Mouse (Mus musculus) intestine, postnatal 0 days (tissue): ENCODE results near the gene Sesn1. TPM values are rescaled to one million over a fixed set of nuclear protein-coding genes. Genes with fewer than 3 reads are reported as not detected.
A peak's percentile ranks its signal among the peaks of the same experiment; 100 is the strongest.

Experiments
- ATAC-seq: fragments of 200-750 bp; cut with Nextera tagmentation; 2 replicates; pipeline ENCODE4 v1.8.0; 2017; ENCODE audit warnings: mild to moderate bottlenecking, moderate TSS enrichment, moderate library complexity
- H3K27ac ChIP-seq: fragments of 300-500 bp; sonication (generic); 2 replicates; pipeline ENCODE4 v1.5.1; 2014; ENCODE audit warnings: mild to moderate bottlenecking, low read depth, low read length, moderate library complexity
- H3K27me3 ChIP-seq: fragments of 300-500 bp; sonication (generic); replicated peaks from 2 replicates; pipeline ENCODE4 v1.6.1; 2014; ENCODE audit warnings: low read length, mixed read lengths; ENCODE audit not compliant: control insufficient read depth, insufficient read depth
- H3K36me3 ChIP-seq: fragments of 300-500 bp; sonication (generic); 2 replicates; pipeline ENCODE4 v1.6.1; 2014; ENCODE audit warnings: mild to moderate bottlenecking, moderate library complexity; ENCODE audit not compliant: control insufficient read depth, insufficient read depth
- H3K4me1 ChIP-seq: fragments of 300-500 bp; sonication (generic); replicated peaks from 2 replicates; pipeline ENCODE4 v1.6.1; 2014; ENCODE audit warnings: antibody characterized with exemption, low read length, mixed read lengths; ENCODE audit not compliant: control insufficient read depth, insufficient read depth
- H3K4me2 ChIP-seq: fragments of 300-500 bp; sonication (generic); replicated peaks from 2 replicates; pipeline ENCODE4 v1.6.1; 2014; ENCODE audit warnings: low read depth, mild to moderate bottlenecking, moderate library complexity
- H3K4me3 ChIP-seq: fragments of 300-500 bp; sonication (generic); 2 replicates; pipeline ENCODE4 v1.5.1; 2014; ENCODE audit warnings: low read depth, low read length
- H3K9ac ChIP-seq: fragments of 300-500 bp; sonication (generic); 2 replicates; pipeline ENCODE4 v1.6.1; 2014; ENCODE audit warnings: mild to moderate bottlenecking, low read depth, low read length
- H3K9me3 ChIP-seq: fragments of 300-500 bp; sonication (generic); 2 replicates; pipeline ENCODE4 v1.6.1; 2016; ENCODE audit warnings: mixed run types; ENCODE audit not compliant: control insufficient read depth
- CTCF ChIP-seq: sonication (generic); IDR thresholded peaks from 2 replicates; pipeline ENCODE4 v1.5.1; 2016; ENCODE audit warnings: low read depth, mild to moderate bottlenecking, control low read depth, antibody characterized with exemption, moderate library complexity
- WGBS: fragments of 180-500 bp; shearing (Covaris S2); extraction: QIAGEN DNeasy Blood & Tissue Kit; methylation state at CpG from one replicate; pipeline ENCODE4 v1.1.7; 2014; 5-methylcytosine and 5-hydroxymethylcytosine counted together
- polyA plus RNA-seq: library from polyadenylated mRNA; unstranded; fragments of >200 nt; fragmentation: Nextera tagmentation; extraction: Ambion mirVana; gene quantifications from 2 replicates; pipeline ENCODE4 v1.2.1, GENCODE M21; 2015

Gene Sesn1
- polyA plus RNA-seq, 1 experiment from 2014 or later = 26.2 TPM

DNA sequence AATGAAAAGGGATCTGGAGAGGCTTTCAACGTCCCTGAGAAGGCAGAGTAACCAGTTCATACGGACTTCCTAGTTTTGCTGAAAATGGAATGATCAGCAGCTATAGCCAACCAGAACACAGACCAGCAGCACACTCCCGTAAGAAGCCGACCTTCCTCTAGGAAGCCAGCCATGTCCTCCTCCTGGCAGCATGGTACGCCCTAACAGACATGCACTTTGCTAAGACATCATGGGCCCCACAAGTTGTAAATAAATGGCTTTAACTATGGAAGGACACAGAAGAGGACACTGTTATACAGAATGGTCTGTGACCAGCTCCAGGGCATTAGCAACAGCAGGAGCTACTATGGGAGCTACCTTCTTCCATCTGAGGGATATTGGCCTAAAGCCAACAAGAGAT is 123.2 kb downstream of the Sesn1 start:
- H3K27ac ChIP-seq = no peak overlapping the region
- no peaks in the 10 kb centered on the region for H3K36me3 ChIP-seq
- H3K27me3 ChIP-seq = no peaks in the 10 kb centered on the region; the same call in 1 of the 2 replicates
- no peak overlapping the region for H3K9ac ChIP-seq
- H3K4me1 ChIP-seq = 0 out of 2 replicates have a peak, but pooled peaks cover 8% of the 10 kb centered on the region
- TF ChIP-seq CTCF = no peak
- WGBS = 79% methylated on average over 5 of the region's 5 CpGs
- H3K9me3 ChIP-seq = no peaks in the 10 kb centered on the region
- H3K4me3 ChIP-seq = no peak overlapping the region
- no peak for ATAC-seq
- no peak overlapping the region for H3K4me2 ChIP-seq

DNA sequence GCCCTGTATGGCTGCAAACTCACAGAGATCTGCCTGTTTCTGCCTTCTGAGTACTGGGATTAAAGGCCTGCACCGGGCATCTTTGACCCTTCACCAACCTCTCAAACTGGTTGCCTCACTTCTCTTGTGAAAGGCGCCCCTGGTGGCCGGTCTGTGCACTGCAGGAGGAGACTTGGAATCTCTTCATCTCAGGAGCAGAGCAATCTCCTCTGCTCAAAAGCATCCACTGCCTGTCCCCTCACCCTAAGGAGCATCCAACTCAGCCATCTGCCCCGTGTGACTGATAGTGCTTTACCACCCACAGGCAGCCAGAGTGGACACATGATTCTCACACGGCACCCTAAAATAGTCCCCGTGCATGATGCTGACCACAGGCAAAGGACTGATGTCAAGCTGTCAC is 123.8 kb downstream of the Sesn1 start:
- no peak overlapping the region for H3K4me2 ChIP-seq
- no peak for ATAC-seq
- no peak overlapping the region for H3K9ac ChIP-seq
- TF ChIP-seq CTCF = peak; percentile 72
- H3K36me3 ChIP-seq = no peaks in the 10 kb centered on the region
- H3K9me3 ChIP-seq = no peaks in the 10 kb centered on the region
- no peaks in the 10 kb centered on the region; the same call in 1 of the 2 replicates for H3K27me3 ChIP-seq
- H3K27ac ChIP-seq = no peak overlapping the region
- H3K4me1 ChIP-seq = 0 out of 2 replicates have a peak, but pooled peaks cover 8% of the 10 kb centered on the region
- no peak overlapping the region for H3K4me3 ChIP-seq
- WGBS = 53% methylated on average over 6 of the region's 6 CpGs

DNA sequence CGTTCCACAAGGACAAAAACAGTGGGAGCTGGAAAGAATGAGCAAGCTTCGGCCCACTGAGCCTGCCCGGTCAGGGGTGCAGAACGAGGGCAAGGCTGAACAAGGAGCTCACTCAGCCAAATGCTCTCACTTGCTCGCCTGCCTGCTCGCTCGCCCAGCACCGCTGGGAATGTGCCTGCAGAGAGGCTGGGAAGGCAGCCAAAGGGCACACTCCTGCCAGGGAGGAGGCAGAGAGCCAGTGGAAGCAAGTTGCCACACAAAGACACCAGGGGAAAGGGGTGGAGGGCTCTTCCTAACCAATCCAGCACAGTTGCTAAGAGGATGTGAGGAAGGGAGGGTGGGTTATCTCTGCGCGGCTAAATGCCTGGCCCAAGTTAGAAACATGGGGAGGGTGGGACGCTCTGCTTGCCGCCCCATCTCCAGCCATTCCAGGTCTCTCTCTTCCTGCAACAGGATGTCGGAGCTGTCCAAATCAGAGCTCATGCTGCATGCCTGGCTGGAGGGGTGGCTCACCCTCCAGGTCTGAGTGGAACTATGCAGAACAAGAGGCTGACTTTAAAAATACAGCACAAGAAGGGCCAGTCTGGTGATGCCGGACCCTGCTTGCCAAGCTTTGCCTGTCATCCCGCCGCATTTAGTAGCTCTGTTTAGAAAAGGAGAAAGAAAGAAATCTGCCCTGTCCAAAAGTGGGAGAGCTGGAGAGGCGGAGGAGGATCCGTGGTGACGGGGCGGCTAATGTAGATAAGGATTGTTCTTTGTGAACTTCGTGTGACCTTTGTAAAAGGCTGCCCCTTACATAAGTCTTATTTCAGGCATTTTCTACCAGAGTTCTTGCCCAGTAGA is 125.1 kb downstream of the Sesn1 start:
- WGBS = 17% methylated on average over 21 of the region's 21 CpGs

DNA sequence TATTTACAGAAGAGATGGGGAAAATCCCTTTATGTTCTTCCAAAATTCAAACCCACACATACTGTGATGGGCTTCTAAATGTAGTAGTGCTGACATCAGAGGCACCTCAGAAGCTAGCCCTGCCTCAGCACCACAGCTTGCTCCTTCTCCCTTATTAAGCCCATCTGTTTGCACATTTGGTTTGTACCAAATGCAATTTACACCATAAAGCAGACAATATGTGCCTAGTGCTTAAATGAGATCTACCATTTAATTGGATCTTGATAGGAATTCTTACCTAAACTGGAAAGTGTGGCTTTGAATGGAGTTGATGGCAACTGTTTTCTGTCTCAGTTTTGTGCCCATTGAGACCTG is 125.7 kb downstream of the Sesn1 start:
- no peak overlapping the region for H3K9ac ChIP-seq
- no peaks in the 10 kb centered on the region for H3K36me3 ChIP-seq
- no peak for ATAC-seq
- H3K9me3 ChIP-seq = no peaks in the 10 kb centered on the region
- no peak overlapping the region for H3K27ac ChIP-seq
- H3K27me3 ChIP-seq = no peaks in the 10 kb centered on the region; the same call in 1 of the 2 replicates
- H3K4me2 ChIP-seq = no peak overlapping the region
- H3K4me1 ChIP-seq = 0 out of 2 replicates have a peak, but pooled peaks cover 8% of the 10 kb centered on the region
- no peak overlapping the region for H3K4me3 ChIP-seq
- TF ChIP-seq CTCF = no peak

More for the DNA sequence above, 125.1 kb downstream of the Sesn1 start:
- Histone ChIP-seq H3K27me3 (no peaks in the 10 kb centered on the region; the same call in 1 of the 2 replicates), H3K4me1 (0 out of 2 replicates have a peak, but pooled peaks cover 8% of the 10 kb centered on the region), H3K36me3 (no peaks in the 10 kb centered on the region), H3K4me2 (peak overlapping the region; percentile 41), H3K27ac (no peak overlapping the region; the same call in 1 of the 2 replicates), H3K9me3 (no peaks in the 10 kb centered on the region), H3K4me3 (0 out of 2 replicates have a peak overlapping the region, but pooled peaks have one; percentile 4), H3K9ac (no peak overlapping the region)
- ATAC-seq = no peak; the same call in 1 of the 2 replicates
- no peak for TF ChIP-seq CTCF

DNA sequence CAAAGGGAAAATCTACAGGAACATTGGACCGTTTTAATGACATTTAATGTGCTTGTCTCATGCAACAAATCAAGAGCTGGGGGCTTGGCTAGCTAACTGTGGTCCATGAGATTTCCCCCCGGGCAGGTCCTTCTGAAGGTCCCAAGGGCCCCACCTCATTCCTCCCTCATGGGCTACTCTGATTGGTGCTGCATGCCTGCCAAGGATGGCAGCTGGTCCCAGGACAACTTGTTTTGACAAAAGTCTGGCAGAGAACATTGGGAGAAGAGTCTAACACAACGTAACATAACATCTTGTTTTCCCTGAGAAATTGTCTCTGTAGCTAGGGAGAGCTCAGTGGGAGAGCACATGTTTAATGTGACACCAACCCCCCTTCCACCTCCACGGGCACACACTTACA is 126.4 kb downstream of the Sesn1 start:
- H3K9me3 ChIP-seq = no peaks in the 10 kb centered on the region
- H3K36me3 ChIP-seq = no peaks in the 10 kb centered on the region
- no peaks in the 10 kb centered on the region; the same call in 1 of the 2 replicates for H3K27me3 ChIP-seq
- WGBS = 63% methylated on average over 4 of the region's 4 CpGs
- TF ChIP-seq CTCF = no peak
- 0 out of 2 replicates have a peak, but pooled peaks cover 8% of the 10 kb centered on the region for H3K4me1 ChIP-seq
- H3K27ac ChIP-seq = no peak overlapping the region
- ATAC-seq = no peak
- H3K9ac ChIP-seq = no peak overlapping the region
- no peak overlapping the region for H3K4me3 ChIP-seq
- no peak overlapping the region for H3K4me2 ChIP-seq

DNA sequence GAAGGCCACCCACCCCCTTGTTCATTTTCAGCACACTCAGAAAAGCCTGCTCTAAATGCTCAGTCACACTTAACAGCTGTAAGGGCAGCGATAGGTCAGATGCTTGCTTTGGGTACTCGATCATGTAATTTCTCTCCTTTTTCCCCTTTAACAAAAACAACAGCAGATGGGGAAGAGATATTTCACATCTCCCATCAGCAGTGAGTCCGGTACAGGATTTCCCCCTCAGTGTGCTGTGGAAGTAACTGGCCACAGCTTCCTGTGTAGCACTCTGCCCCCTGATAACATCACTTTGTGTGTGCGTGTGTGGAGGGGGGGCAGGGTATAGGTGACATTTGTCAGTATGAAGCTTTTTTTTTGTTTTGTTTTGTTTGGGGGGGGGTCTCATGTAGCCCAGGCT is 127.4 kb downstream of the Sesn1 start:
- no peaks in the 10 kb centered on the region; the same call in 1 of the 2 replicates for H3K27me3 ChIP-seq
- H3K27ac ChIP-seq = no peak overlapping the region
- H3K4me3 ChIP-seq = no peak overlapping the region
- no peak overlapping the region for H3K9ac ChIP-seq
- no peaks in the 10 kb centered on the region for H3K9me3 ChIP-seq
- no peak for ATAC-seq
- 0 out of 2 replicates have a peak, but pooled peaks cover 8% of the 10 kb centered on the region for H3K4me1 ChIP-seq
- 60% methylated on average over 4 of the region's 4 CpGs for WGBS
- no peaks in the 10 kb centered on the region for H3K36me3 ChIP-seq
- TF ChIP-seq CTCF = no peak
- H3K4me2 ChIP-seq = no peak overlapping the region
